Mouse (Mus musculus) 416B (cell line): ENCODE results near the gene Focad.
A peak's percentile ranks its signal among the peaks of the same experiment; 100 is the strongest.

Source experiments
- DNase-seq: peaks from one replicate; pipeline ENCODE4 v3.0.0; 2011; ENCODE audit warnings: low read depth

Gene Focad

GRCm38 (mm10) chr4:88400302-88400991, 306.0 kb downstream of the Focad start:
- no peak for DNase-seq

- no peak for DNase-seq
These were observed 306.5 kb downstream of the Focad start for GRCm38 (mm10) chr4:88400992-88401313.

- no peak for DNase-seq
These were observed 308.5 kb downstream of the Focad start for GRCm38 (mm10) chr4:88402884-88403283.

GRCm38 (mm10) chr4:88406887-88407696, 312.7 kb downstream of the Focad start:
- peak; percentile 57 for DNase-seq

GRCm38 (mm10) chr4:88409279-88409678, 314.9 kb downstream of the Focad start:
- no peak for DNase-seq

- DNase-seq = no peak
These were observed 317.9 kb downstream of the Focad start for GRCm38 (mm10) chr4:88412331-88412730.

- DNase-seq = no peak
These were observed 320.6 kb downstream of the Focad start for GRCm38 (mm10) chr4:88415017-88415416.

GRCm38 (mm10) chr4:88419378-88419777, 324.9 kb downstream of the Focad start:
- peak; percentile 58 for DNase-seq

- no peak for DNase-seq
These were observed 330.1 kb downstream of the Focad start for GRCm38 (mm10) chr4:88424563-88424962.

GRCm38 (mm10) chr4:88427630-88428239, 333.3 kb downstream of the Focad start:
- DNase-seq = no peak

- peak; percentile 42 for DNase-seq
These were observed 338.1 kb downstream of the Focad start for GRCm38 (mm10) chr4:88432412-88433024.

- DNase-seq = no peak
These were observed 342.2 kb downstream of the Focad start for GRCm38 (mm10) chr4:88436593-88437165.

GRCm38 (mm10) chr4:88437166-88437565, 342.7 kb downstream of the Focad start:
- no peak for DNase-seq

GRCm38 (mm10) chr4:88437917-88438316, 343.5 kb downstream of the Focad start:
- DNase-seq = no peak

- DNase-seq = no peak
These were observed 344.0 kb downstream of the Focad start, which contains the start of gene Hacd4 for GRCm38 (mm10) chr4:88438326-88438989. Gene Hacd4 (minus strand): TSS chr4:88438928.

GRCm38 (mm10) chr4:88438990-88439329, 344.5 kb downstream of the Focad start:
- DNase-seq = no peak

GRCm38 (mm10) chr4:88439669-88440123, 345.3 kb downstream of the Focad start:
- DNase-seq = peak; percentile 88

- no peak for DNase-seq
These were observed 346.4 kb downstream of the Focad start for GRCm38 (mm10) chr4:88440814-88441213.

GRCm38 (mm10) chr4:88448976-88449375, 354.5 kb downstream of the Focad start:
- DNase-seq = peak; percentile 67

- DNase-seq = peak; percentile 76
These were observed 355.8 kb downstream of the Focad start for GRCm38 (mm10) chr4:88450087-88450765.

- peak; percentile 74 for DNase-seq
These were observed 363.7 kb downstream of the Focad start for GRCm38 (mm10) chr4:88458093-88458492.
